Mouse (Mus musculus): Measurements from ENCODE around the gene Tmem89. TPM values are rescaled to one million over a fixed set of nuclear protein-coding genes. Genes with fewer than 3 reads are reported as not detected.

Gene Tmem89
- total RNA-seq (2021) = under 1 TPM in 1 of 2 experiments, not detected in 1; 0.34 TPM
- long read RNA-seq, experiment 1 = 0 reads
- long read RNA-seq, experiment 2 = 0 reads

DNA sequence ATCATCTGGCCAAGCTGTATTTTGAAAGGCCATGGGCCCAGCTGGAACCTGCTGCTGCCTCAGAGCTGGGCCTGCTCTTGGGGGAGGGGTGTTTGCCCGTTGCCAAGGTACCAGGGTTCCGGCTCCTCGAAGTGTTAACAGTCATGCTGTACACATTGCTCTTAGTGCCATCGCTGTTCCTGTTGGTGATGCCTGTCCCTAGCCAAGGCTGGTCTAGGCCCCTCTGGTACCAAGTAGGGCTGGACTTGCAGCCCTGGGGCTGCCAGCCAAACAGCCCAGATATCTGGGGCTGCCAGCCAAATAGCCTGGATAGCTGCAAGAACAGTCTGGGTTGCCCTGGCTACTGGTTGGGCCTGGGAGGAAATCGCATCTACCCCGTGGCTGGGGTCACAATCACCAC lies at the start of gene Tmem89:
Gene Tmem89, plus strand, starts transcription at position 129 of the 400 bp plus-strand sequence.
- no peak for DNase-seq (ENCODE audit: low spot score in 2 of 2)

GRCm38 (mm10) chr9:108912308-108912707 lies 2.1 kb upstream of the Tmem89 start:
- DNase-seq (ENCODE audit: low spot score in 2 of 2) = no peak

- no peak for DNase-seq (ENCODE audit: low spot score in 2 of 2)
These were observed 1.3 kb upstream of the Tmem89 start for GRCm38 (mm10) chr9:108913161-108913560.

GRCm38 (mm10) chr9:108913621-108914020 lies 798 bp upstream of the Tmem89 start:
- DNase-seq (ENCODE audit: low spot score in 2 of 2) = no peak

DNA sequence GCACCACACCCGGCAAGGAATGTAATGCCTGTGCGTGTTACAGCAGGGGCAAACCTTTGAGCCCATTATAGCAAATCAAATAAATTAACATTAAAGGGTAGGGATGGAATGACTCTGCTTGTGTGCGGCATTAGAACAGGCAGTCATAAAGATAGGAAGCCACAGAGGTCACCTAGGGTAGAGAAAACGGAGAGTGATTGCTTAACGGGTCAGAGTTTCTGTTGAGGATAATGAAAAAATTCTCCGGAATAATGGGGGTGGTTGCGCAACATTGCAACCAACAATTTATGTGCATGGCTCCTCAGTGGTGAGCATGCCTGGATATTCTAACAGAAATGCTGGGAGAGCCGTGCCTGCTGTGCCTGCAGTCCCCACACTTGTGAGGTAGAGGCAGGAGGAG lies 11.5 kb downstream of the Tmem89 start:
- no peak for DNase-seq (ENCODE audit: low spot score in 2 of 2)

- DNase-seq (ENCODE audit: low spot score in 2 of 2) = no peak
These were observed 14.0 kb downstream of the Tmem89 start for GRCm38 (mm10) chr9:108928424-108928823.

DNA sequence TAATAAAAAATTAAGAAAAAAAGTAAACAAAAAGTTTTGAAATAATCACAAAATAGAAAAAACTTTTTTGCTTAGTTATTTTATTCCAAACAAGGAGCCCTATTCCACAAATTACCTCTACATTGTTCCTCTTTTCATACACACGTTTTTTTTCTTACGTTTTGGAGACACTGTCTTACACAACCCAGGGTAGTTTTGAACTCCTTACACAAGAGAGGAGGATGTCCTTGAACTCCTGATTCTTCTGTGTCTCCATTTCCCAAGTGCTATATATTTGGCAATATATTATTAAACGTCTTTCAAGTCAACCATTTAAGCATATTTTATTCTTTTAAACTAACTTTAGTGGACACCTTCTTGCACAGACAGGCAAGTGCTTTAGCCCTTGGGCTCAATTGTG lies 21.6 kb downstream of the Tmem89 start:
- DNase-seq (ENCODE audit: low spot score in 2 of 2) = no peak

DNA sequence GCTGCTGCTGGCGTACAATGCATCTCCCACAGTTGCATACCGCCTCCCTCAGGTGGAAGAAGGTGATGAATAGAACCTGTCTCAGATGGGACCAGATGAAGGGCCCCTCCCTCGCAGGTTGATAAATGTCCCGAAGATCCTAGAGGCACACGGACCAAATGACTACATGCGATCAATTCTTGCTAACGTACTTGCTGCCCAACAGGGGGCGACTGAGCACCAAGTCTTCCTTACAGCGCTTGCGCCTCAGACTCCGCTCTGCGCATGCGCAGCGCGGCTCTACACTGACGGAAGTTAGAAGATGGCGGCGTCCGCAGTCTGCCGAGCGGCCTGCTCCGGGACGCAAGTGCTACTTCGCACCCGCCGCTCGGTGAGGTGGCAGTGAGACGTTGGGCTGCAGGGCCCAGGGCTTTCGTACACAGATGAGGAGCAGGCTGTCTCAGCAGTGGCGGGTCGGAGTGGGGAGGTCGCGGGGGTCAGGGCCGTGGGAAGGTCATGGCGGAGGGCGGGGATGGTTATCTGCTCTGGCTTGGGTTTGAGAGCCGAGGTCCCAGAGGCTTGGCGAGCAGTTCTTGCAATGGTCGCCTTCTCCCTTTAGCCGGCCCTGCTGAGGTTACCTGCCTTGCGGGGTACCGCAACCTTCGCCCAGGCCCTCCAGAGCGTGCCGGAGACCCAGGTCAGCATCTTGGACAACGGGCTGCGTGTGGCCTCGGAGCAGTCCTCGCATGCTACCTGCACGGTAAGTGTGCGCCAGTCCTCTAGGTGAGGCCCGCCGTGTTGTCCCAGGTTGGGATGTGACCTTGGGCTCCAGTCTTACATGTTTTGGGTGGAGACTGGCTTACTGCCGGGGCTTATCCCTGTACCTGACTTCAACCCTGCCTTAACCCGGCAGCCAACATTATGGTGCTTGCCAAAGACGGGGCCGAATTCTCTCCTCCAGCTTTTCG lies 22.3 kb downstream of the Tmem89 start, which contains the start of gene Uqcrc1:
Gene Uqcrc1, plus strand, starts transcription at position 216 of the 947 bp plus-strand sequence.
- peak; percentile 82 to 87 for DNase-seq (ENCODE audit: low spot score in 2 of 2)

- no peak for DNase-seq (ENCODE audit: low spot score in 2 of 2)
These were observed 30.7 kb downstream of the Tmem89 start for GRCm38 (mm10) chr9:108945111-108945510.

DNA sequence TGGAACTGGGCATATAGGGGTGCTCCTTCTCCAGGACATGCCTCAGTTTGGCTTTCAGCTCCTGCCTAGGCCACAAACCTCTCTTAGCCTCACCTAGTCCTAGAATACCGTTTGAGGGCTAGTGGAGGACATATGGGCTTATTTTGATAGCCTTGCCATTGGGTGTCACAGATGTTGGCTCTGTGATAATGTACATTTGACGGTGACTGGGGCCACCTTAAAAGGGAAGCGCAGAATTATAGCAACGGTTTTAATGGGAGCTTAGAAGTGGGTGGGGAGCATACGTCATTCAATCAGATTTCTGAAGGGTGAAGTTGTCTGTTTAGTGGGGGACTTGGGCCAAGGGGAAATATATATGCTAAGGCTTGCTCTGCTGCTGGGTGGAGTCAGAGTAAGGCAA lies 31.2 kb downstream of the Tmem89 start:
- no peak for DNase-seq (ENCODE audit: low spot score in 2 of 2)

GRCm38 (mm10) chr9:108949231-108949966 lies 35.0 kb downstream of the Tmem89 start:
- DNase-seq (ENCODE audit: low spot score in 2 of 2) = no peak

GRCm38 (mm10) chr9:108949967-108950728 lies 35.7 kb downstream of the Tmem89 start:
- no peak for DNase-seq (ENCODE audit: low spot score in 2 of 2)

DNA sequence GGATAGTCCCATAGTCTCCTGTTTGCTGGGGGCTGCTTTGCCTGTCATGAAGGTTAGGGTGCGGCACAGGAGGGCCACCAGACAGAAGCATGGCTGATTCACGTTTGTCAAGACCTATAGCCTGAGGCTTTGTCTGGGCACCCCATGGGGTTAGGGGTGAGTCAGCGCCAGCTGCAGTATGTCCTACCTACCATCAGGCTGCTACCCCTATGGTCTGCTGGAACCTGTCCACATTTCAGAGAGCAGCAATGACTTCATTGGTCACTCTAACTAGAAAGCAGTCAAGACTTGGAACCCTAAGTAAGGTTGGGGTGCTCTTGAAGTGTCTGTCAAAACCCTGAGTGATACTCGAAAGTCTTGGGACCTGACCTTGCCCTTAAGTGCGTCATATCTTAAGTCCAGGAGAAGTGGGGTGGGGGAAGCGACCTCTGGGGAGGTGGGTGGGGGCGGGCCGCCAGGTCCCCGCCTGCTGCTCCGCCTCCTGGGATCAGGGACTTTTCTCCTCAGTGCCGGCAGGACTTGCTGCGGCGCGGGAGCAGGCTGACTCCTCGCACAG lies 38.7 kb downstream of the Tmem89 start, which contains the start of gene Col7a1:
Gene Col7a1, plus strand, starts transcription at position 506 of the 556 bp plus-strand sequence.
- DNase-seq (ENCODE audit: low spot score in 2 of 2) = no peak

GRCm38 (mm10) chr9:108955241-108955640 lies 40.8 kb downstream of the Tmem89 start:
- no peak for DNase-seq (ENCODE audit: low spot score in 2 of 2)

DNA sequence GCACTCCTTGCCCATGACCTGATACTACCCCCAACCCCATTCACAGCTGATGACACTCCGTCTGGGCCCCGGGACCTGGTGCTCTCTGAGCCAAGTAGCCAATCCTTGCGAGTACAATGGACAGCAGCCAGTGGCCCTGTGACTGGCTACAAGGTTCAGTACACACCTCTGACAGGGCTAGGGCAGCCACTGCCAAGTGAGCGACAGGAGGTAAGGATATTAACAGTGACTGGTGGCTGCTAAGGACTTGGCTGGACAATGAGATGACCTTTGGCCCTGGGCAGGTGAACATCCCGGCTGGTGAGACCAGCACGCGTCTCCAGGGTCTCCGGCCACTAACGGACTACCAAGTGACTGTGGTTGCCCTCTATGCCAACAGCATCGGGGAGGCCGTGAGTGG lies 41.4 kb downstream of the Tmem89 start:
- DNase-seq (ENCODE audit: low spot score in 2 of 2) = no peak

- DNase-seq (ENCODE audit: low spot score in 2 of 2) = no peak
These were observed 49.2 kb downstream of the Tmem89 start for GRCm38 (mm10) chr9:108963577-108963976.

GRCm38 (mm10) chr9:108964338-108964737 lies 49.9 kb downstream of the Tmem89 start:
- DNase-seq (ENCODE audit: low spot score in 2 of 2) = no peak

Measured in adrenal gland, postnatal 4 days (tissue).